Mouse (Mus musculus) embryonic fibroblast, embryonic 13.5 days (primary cell): Measurements from ENCODE around the gene Leo1.

Experiments used
- CTCF ChIP-seq: IDR thresholded peaks from 2 replicates; pipeline ENCODE4 v1.5.1; 2011; ENCODE audit warnings: mild to moderate bottlenecking, control low read depth, low read length, moderate library complexity, borderline replicate concordance; ENCODE audit not compliant: insufficient read depth
- POLR2A ChIP-seq: IDR thresholded peaks from 2 replicates; pipeline ENCODE4 v1.6.1; 2011; ENCODE audit warnings: low read depth, mild to moderate bottlenecking, control low read depth, low read length, moderate library complexity

- TF ChIP-seq CTCF (no peak), POLR2A (peak; percentile 78)
Measured at GRCm38 (mm10) chr9:75407803-75408202, 33.5 kb upstream of the Leo1 start.
